Mouse (Mus musculus) intestine, embryonic 14.5 days (tissue): ENCODE measurements around the gene Dppa5a. TPM values are rescaled to one million over a fixed set of nuclear protein-coding genes. Genes with fewer than 3 reads are reported as not detected.

ENCODE experiments used
- ATAC-seq: fragments of 200-750 bp; cut with Nextera tagmentation; replicated peaks from 2 replicates; pipeline ENCODE4 v1.8.0; 2017; ENCODE audit warnings: low read depth, moderate number of reproducible peaks, moderate TSS enrichment, moderate library complexity; ENCODE audit not compliant: low FRiP score, low TSS enrichment
- DNase-seq: peaks from one replicate; pipeline ENCODE4 v3.0.0-alpha.2; 2018; ENCODE audit warnings: low spot score
- H3K27ac ChIP-seq: fragments of 300-500 bp; sonication (generic); 2 replicates; pipeline ENCODE4 v1.5.1; 2014; ENCODE audit warnings: low read depth, mild to moderate bottlenecking, control low read depth
- H3K27me3 ChIP-seq: fragments of 300-500 bp; sonication (generic); replicated peaks from 2 replicates; pipeline ENCODE4 v1.6.1; 2014; ENCODE audit warnings: low read length, control low read depth; ENCODE audit not compliant: control insufficient read depth, insufficient read depth
- H3K36me3 ChIP-seq: fragments of 300-500 bp; sonication (generic); 2 replicates; pipeline ENCODE4 v1.6.1; 2014; ENCODE audit warnings: low read length, control low read depth; ENCODE audit not compliant: control insufficient read depth, insufficient read depth
- H3K4me1 ChIP-seq: fragments of 300-500 bp; sonication (generic); replicated peaks from 2 replicates; pipeline ENCODE4 v1.6.1; 2014; ENCODE audit warnings: low read length, control low read depth, mixed read lengths; ENCODE audit not compliant: control insufficient read depth, insufficient read depth
- H3K4me2 ChIP-seq: fragments of 300-500 bp; sonication (generic); 2 replicates; pipeline ENCODE4 v1.6.1; 2014; ENCODE audit warnings: low read length
- H3K4me3 ChIP-seq: fragments of 300-500 bp; sonication (generic); 2 replicates; pipeline ENCODE4 v1.5.1; 2014; ENCODE audit warnings: low read depth, low read length, control low read depth, mixed read lengths
- H3K9ac ChIP-seq: fragments of 300-500 bp; sonication (generic); 2 replicates; pipeline ENCODE4 v1.6.1; 2014; ENCODE audit warnings: mild to moderate bottlenecking, low read length
- H3K9me3 ChIP-seq: fragments of 300-500 bp; sonication (generic); 2 replicates; pipeline ENCODE4 v1.6.1; 2016; ENCODE audit warnings: low read length, control low read depth; ENCODE audit not compliant: control insufficient read depth
- WGBS: fragments of 180-500 bp; shearing (Covaris S2); extraction: QIAGEN DNeasy Blood & Tissue Kit; methylation state at CpG from one replicate; pipeline ENCODE4 v1.1.7; 2014; 5-methylcytosine and 5-hydroxymethylcytosine counted together
- polyA plus RNA-seq: library from polyadenylated mRNA; unstranded; fragments of >200 nt; fragmentation: Nextera tagmentation; extraction: Ambion mirVana; gene quantifications from 2 replicates; pipeline ENCODE4 v1.2.1, GENCODE M21; 2014

The Dppa5a gene
- polyA plus RNA-seq, 1 experiment from 2014 or later, result not detected

DNA sequence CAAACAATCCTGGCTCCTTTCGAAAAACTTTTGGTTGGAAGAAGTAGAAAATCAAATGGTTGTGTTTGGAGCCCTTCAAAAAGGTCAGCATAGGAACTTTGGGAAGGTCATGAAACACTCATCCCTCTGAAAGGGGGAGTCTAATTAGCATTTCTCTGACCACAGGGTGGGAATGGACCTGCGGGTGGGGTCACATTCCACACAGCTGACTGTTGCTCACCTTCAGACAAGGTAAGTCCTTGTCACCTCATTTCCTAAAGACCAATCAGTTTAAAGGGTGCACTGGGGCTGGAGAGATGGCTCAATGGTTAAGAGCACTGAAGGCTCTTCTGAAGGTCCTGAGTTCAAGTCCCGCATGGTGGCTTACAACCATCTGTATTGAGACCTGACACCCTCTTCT lies 3.5 kb upstream of the Dppa5a start:
- Histone ChIP-seq H3K27ac (no peak overlapping the region), H3K9ac (no peak overlapping the region), H3K4me1 (no peaks in the 10 kb centered on the region), H3K9me3 (no peaks in the 10 kb centered on the region), H3K27me3 (no peaks in the 10 kb centered on the region), H3K36me3 (no peaks in the 10 kb centered on the region), H3K4me2 (no peak overlapping the region), H3K4me3 (no peak overlapping the region)
- WGBS, result 93% methylated on average over 3 of the region's 3 CpGs
- no peak for DNase-seq
- ATAC-seq, result no peak

GRCm38 (mm10) chr9:78369786-78370185 lies 1.8 kb upstream of the Dppa5a start:
- Histone ChIP-seq H3K36me3 (no peaks in the 10 kb centered on the region), H3K4me2 (no peak overlapping the region), H3K4me1 (no peaks in the 10 kb centered on the region), H3K27me3 (no peaks in the 10 kb centered on the region), H3K9ac (no peak overlapping the region), H3K4me3 (no peak overlapping the region), H3K27ac (no peak overlapping the region), H3K9me3 (no peaks in the 10 kb centered on the region)
- WGBS, result 87% methylated on average over 7 of the region's 7 CpGs
- ATAC-seq (no peak), DNase-seq (no peak)

DNA sequence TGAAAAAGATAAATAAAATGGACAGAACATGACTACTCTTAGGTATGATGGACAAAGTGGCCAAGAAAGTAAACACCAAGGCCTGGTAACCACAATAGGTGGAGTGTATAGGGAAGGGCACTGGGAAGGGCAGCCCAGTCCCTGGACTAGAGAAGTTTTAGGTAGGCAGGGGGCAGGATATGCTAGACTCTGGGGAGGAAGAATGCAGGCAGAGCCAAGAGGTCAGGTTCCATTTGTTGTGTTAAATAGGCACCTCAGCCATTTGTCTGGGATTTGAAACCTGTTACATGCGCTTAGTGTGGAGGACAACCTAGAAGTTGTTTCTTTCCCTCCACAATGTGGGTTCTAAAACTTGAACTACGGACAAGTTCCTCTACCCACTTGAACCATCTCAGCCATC lies 1.4 kb upstream of the Dppa5a start:
- H3K4me2 ChIP-seq, result no peak overlapping the region
- no peaks in the 10 kb centered on the region for H3K4me1 ChIP-seq
- ATAC-seq (no peak), DNase-seq (no peak)
- WGBS, result 89% methylated on average over 2 of the region's 2 CpGs
- H3K27me3 ChIP-seq, result no peaks in the 10 kb centered on the region
- no peaks in the 10 kb centered on the region for H3K36me3 ChIP-seq
- no peaks in the 10 kb centered on the region for H3K9me3 ChIP-seq
- H3K9ac ChIP-seq, result no peak overlapping the region
- H3K4me3 ChIP-seq, result no peak overlapping the region
- no peak overlapping the region for H3K27ac ChIP-seq

- ATAC-seq, result no peak
- 71% methylated on average over 3 of the region's 3 CpGs for WGBS
Measured at GRCm38 (mm10) chr9:78368671-78369293, 805 bp upstream of the Dppa5a start.

DNA sequence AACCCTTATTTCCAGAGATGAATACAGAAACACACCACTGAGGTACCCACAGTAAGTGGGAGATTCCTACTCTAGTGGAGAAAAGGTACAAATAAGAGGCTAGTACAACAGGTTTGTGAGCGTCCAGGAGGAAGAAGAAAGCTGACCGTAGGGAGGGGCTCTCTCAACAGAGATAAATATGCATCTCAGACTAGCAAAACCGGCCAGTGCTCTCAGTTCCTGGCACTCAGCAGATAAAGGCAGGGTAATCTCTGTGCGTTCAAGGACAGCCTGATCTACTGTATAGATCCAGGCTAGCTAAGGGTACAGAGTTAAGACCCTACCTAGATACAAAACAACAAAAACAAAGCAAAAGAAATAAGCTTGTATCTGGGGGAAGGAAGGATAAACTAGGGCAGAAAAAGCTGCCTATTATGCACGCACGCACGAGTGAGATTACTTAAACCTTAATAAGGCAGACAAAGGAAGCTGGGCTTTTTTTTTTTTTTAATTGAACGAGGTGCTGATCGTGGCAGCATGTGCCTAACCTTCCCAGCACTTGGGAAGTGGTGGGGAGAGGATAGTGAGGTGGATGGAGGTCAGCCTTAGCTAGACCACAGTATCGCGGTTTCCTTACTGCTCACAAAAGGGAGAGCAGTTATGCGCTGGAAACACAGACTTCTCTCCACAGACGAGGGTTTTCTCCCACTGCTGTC lies 2.0 kb downstream of the Dppa5a start:
- Histone ChIP-seq H3K27ac (no peak overlapping the region), H3K4me3 (no peak overlapping the region), H3K9me3 (no peaks in the 10 kb centered on the region), H3K27me3 (no peaks in the 10 kb centered on the region), H3K36me3 (no peaks in the 10 kb centered on the region), H3K4me1 (no peaks in the 10 kb centered on the region), H3K9ac (no peak overlapping the region), H3K4me2 (no peak overlapping the region)
- ATAC-seq (no peak), DNase-seq (no peak)
- WGBS, result 72% methylated on average over 13 of the region's 13 CpGs

More at GRCm38 (mm10) chr9:78368671-78369293, 805 bp upstream of the Dppa5a start:
- Histone ChIP-seq H3K9ac (no peak overlapping the region), H3K27ac (no peak overlapping the region), H3K4me1 (no peaks in the 10 kb centered on the region), H3K4me3 (no peak overlapping the region), H3K36me3 (no peaks in the 10 kb centered on the region), H3K27me3 (no peaks in the 10 kb centered on the region), H3K9me3 (no peaks in the 10 kb centered on the region), H3K4me2 (no peak overlapping the region)
- no peak for DNase-seq

DNA sequence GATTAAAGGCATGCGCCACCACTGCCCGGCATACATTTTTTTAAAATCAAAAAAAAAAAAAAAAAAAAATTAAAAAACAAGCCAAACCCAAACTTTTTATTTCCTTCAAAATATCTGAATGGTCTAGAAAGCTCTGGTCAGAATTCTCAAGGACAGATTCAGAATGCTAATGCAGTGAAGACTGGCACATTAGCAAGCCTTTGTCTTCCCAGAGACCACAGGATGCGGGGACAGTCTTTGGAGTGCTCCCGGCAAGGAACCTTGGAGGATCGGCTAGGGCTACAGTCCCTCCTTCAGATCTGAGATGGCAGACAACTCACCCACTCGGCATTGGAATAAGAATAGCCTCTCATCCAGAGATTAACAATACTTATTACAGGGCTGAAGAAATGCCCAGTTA lies 3.3 kb downstream of the Dppa5a start:
- H3K4me1 ChIP-seq, result no peaks in the 10 kb centered on the region
- DNase-seq (no peak), ATAC-seq (no peak)
- H3K36me3 ChIP-seq, result no peaks in the 10 kb centered on the region
- H3K27me3 ChIP-seq, result no peaks in the 10 kb centered on the region
- no peak overlapping the region for H3K27ac ChIP-seq
- H3K4me2 ChIP-seq, result no peak overlapping the region
- 92% methylated on average over 6 of the region's 6 CpGs for WGBS
- H3K4me3 ChIP-seq, result no peak overlapping the region
- H3K9me3 ChIP-seq, result no peaks in the 10 kb centered on the region
- H3K9ac ChIP-seq, result no peak overlapping the region

DNA sequence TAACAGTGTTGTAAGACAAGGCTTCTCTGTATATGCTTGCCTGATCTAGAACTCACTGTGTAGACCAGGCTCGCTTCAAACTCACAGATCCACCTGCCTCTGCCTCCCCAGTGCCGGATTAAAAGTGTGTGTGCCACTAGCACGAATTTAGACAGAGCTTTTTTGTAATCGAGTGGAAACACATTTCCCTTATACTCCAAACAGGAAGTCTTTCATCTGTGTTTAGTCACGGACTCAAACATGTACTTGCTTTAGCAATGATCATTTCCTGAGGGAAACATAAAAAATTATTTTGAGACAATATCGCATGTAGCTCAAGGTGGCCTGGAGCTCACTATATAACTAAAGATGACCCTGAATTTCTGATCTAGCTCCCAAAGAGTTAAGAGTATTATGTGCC lies 4.6 kb downstream of the Dppa5a start:
- H3K27me3 ChIP-seq, result no peaks in the 10 kb centered on the region
- 59% methylated on average over 6 of the region's 6 CpGs for WGBS
- H3K4me2 ChIP-seq, result no peak overlapping the region
- no peak overlapping the region for H3K27ac ChIP-seq
- ATAC-seq (no peak), DNase-seq (no peak)
- H3K9ac ChIP-seq, result no peak overlapping the region
- no peaks in the 10 kb centered on the region for H3K9me3 ChIP-seq
- no peaks in the 10 kb centered on the region for H3K4me1 ChIP-seq
- H3K4me3 ChIP-seq, result no peak overlapping the region
- no peaks in the 10 kb centered on the region for H3K36me3 ChIP-seq

DNA sequence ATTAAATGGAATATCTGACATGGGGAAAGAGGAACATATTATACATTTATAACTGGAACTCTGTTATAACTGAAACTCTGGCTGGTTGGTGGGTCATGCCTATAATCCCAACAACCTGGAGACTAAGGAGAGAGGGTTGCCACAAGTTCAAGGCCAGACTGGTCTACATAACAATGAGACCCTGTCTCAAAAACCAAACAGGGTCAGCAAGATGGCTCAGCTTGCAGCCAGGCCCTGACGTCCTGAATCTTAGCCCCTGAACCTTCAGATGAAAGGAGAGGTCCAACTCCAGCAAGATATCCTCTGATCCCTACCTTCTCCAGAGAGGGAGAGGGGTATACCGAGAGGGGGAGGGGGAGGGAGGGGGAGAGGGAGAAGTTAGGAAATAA lies 7.5 kb downstream of the Dppa5a start:
- Histone ChIP-seq H3K4me1 (no peaks in the 10 kb centered on the region), H3K27me3 (no peaks in the 10 kb centered on the region), H3K4me3 (no peak overlapping the region), H3K36me3 (no peaks in the 10 kb centered on the region), H3K4me2 (no peak overlapping the region), H3K9me3 (no peaks in the 10 kb centered on the region), H3K27ac (no peak overlapping the region), H3K9ac (no peak overlapping the region)
- no peak for ATAC-seq
- WGBS, result 42% methylated on average over 2 of the region's 2 CpGs
- no peak for DNase-seq
